Mouse (Mus musculus): ENCODE data around the gene Krtap9-3.

Gene Krtap9-3

GRCm38 (mm10) chr11:99562580-99562979 lies 35.3 kb downstream of the Krtap9-3 start:
- DNase-seq = no peak

- no peak for DNase-seq
Measured at GRCm38 (mm10) chr11:99559366-99559765, 38.5 kb downstream of the Krtap9-3 start, which contains the start of gene Gm11939. TSS of gene Gm11939 (minus strand) at chr11:99559466.

GRCm38 (mm10) chr11:99557976-99558745 lies 39.7 kb downstream of the Krtap9-3 start:
- DNase-seq = no peak

- DNase-seq = no peak
Measured at GRCm38 (mm10) chr11:99556753-99557152, 41.2 kb downstream of the Krtap9-3 start, which contains the start of gene Krtap3-2. TSS of gene Krtap3-2 (minus strand) at chr11:99556853.

GRCm38 (mm10) chr11:99556195-99556594 lies 41.7 kb downstream of the Krtap9-3 start:
- DNase-seq = no peak

GRCm38 (mm10) chr11:99550765-99551164 lies 47.1 kb downstream of the Krtap9-3 start, which contains the start of gene Krtap3-3:
TSS of gene Krtap3-3 (minus strand) at chr11:99550865.
- DNase-seq = no peak

GRCm38 (mm10) chr11:99547892-99548291 lies 50.0 kb downstream of the Krtap9-3 start:
- no peak for DNase-seq
